8 mouse cellular contexts compared by ENCODE assay signal in the genomic region with DNA sequence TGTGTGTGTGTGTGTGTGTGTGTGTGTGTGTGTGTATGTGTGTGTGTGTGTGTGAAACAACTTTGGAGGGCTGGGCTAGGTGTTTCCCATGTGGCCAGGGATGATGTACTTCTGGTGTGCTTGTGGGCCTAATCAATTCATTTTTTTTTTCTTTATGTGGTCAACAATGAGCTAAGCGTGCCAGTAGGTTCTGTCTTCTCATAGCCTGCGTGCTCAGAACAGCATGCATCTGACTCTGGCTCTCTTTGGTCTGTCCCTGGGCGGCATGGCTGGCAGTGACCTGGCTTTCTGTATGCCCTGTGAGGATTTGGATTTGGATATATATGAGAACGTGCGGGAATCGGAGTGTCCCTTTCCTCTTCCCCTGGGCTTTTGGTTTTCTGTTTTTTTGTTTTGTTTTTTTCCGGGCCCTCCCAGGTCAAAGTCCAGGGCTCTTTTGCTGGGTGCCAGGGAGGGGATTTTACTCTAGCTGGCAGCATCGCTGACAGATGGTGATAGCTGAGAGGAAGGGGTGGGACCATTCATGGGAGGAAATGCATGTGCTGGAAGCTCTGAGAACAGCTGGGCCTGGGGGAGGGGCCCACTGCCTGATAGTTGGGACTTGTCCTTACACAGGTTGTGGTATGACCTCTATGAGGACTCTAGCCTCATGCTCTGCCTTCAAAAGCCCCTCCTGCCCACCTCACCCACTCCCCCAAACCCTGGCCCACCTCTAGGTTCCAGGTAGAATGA. TPM values are rescaled to one million over a fixed set of nuclear protein-coding genes. Genes with fewer than 3 reads are reported as not detected.
DNase-seq lines count a peak whose midpoint lies in the region; ATAC-seq lines count a peak whose summit lies in the region.

No protein-coding gene starts in this region.

- H3K27me3 ChIP-seq in midbrain, embryonic 10.5 days (ENCODE audit: low read depth, poor library complexity, severe bottlenecking) = no peaks in the 10 kb centered on the region
- H3K27me3 ChIP-seq in midbrain, embryonic 16.5 days (ENCODE audit: control insufficient read depth, insufficient read depth, low read depth, low read length) = no peaks in the 10 kb centered on the region
- H3K27me3 ChIP-seq in heart, embryonic 16.5 days (ENCODE audit: control insufficient read depth, insufficient read depth, low read length) = no peaks in the 10 kb centered on the region
- H3K27me3 ChIP-seq in stomach, embryonic 16.5 days (ENCODE audit: control insufficient read depth, insufficient read depth, low read length) = no peaks in the 10 kb centered on the region

- no peak overlapping the region for H3K4me3 ChIP-seq in midbrain, embryonic 10.5 days
- H3K4me3 ChIP-seq in midbrain, embryonic 16.5 days (ENCODE audit: low read depth, low read length) = no peak overlapping the region
- H3K4me3 ChIP-seq in heart, embryonic 16.5 days (ENCODE audit: low read length) = no peak overlapping the region
- no peak overlapping the region for H3K4me3 ChIP-seq in stomach, embryonic 16.5 days (replicated peaks; ENCODE audit: low read length)

- no peak overlapping the region for H3K9ac ChIP-seq in midbrain, embryonic 16.5 days (ENCODE audit: low read depth, low read length)
- H3K9ac ChIP-seq in heart, embryonic 16.5 days (ENCODE audit: low read length) = peak overlapping the region; percentile 9; the same call in 1 of the 2 replicates
- H3K9ac ChIP-seq in stomach, embryonic 16.5 days (ENCODE audit: low read length) = no peak overlapping the region

- no peak overlapping the region for H3K4me2 ChIP-seq in midbrain, embryonic 16.5 days (ENCODE audit: low read length)
- H3K4me2 ChIP-seq in heart, embryonic 16.5 days (ENCODE audit: low read depth, low read length) = peak overlapping the region; percentile 12; the same call in 1 of the 2 replicates
- peak overlapping the region; percentile 14; the same call in 1 of the 2 replicates for H3K4me2 ChIP-seq in stomach, embryonic 16.5 days (ENCODE audit: low read depth, low read length)

- 72% methylated on average over 8 of the region's 8 CpGs for WGBS in midbrain, embryonic 10.5 days
- 37% methylated on average over 8 of the region's 8 CpGs for WGBS in midbrain, embryonic 16.5 days
- WGBS in heart, embryonic 16.5 days = 39% methylated on average over 8 of the region's 8 CpGs
- 35% methylated on average over 8 of the region's 8 CpGs for WGBS in stomach, embryonic 16.5 days

- no peak for DNase-seq in midbrain, embryonic 10.5 days (ENCODE audit: low spot score)
- DNase-seq in embryo, embryonic 10 days (ENCODE audit: low spot score) = peak; percentile 60
- DNase-seq in kidney, postnatal 25 days = peak; percentile 75 to 86

- ATAC-seq in midbrain, embryonic 16.5 days = no peak
- ATAC-seq in heart, embryonic 16.5 days (replicated peaks; ENCODE audit: extremely low read depth, insufficient read depth, low FRiP score) = peak; percentile 88
- peak; percentile 62 for ATAC-seq in megakaryocyte-erythroid progenitor cell, adult 5-6 weeks (replicated peaks; ENCODE audit: low FRiP score, low TSS enrichment, poor library complexity, severe bottlenecking)
- ATAC-seq in stomach, embryonic 16.5 days (ENCODE audit: insufficient read depth, low FRiP score) = peak; percentile 61; the same call in 1 of the 2 replicates
- no peak for ATAC-seq in monocyte, adult 5-6 weeks (replicated peaks; ENCODE audit: insufficient number of reproducible peaks, low FRiP score, low TSS enrichment, poor library complexity, severe bottlenecking)

- no peaks in the 10 kb centered on the region for H3K36me3 ChIP-seq in midbrain, embryonic 10.5 days
- H3K36me3 ChIP-seq in midbrain, embryonic 16.5 days (ENCODE audit: control insufficient read depth, insufficient read depth, low read length) = no peaks in the 10 kb centered on the region
- peaks cover 8% of the 10 kb centered on the region for H3K36me3 ChIP-seq in heart, embryonic 16.5 days (ENCODE audit: control insufficient read depth, insufficient read depth)
- no peaks in the 10 kb centered on the region for H3K36me3 ChIP-seq in stomach, embryonic 16.5 days (ENCODE audit: control insufficient read depth, insufficient read depth, low read length)

- H3K27ac ChIP-seq in midbrain, embryonic 10.5 days (replicated peaks) = 0 out of 2 replicates have a peak overlapping the region, but pooled peaks have one; percentile 20
- no peak overlapping the region for H3K27ac ChIP-seq in midbrain, embryonic 16.5 days (ENCODE audit: low read length)
- peak overlapping the region; percentile 75 for H3K27ac ChIP-seq in heart, embryonic 16.5 days (ENCODE audit: low read length)
- H3K27ac ChIP-seq in stomach, embryonic 16.5 days (ENCODE audit: low read length) = peak overlapping the region; percentile 63; the same call in 1 of the 2 replicates

- H3K4me1 ChIP-seq in midbrain, embryonic 10.5 days = peaks cover 7% of the 10 kb centered on the region
- 0 out of 2 replicates have a peak, but pooled peaks cover 2% of the 10 kb centered on the region for H3K4me1 ChIP-seq in midbrain, embryonic 16.5 days (ENCODE audit: control insufficient read depth, insufficient read depth, low read length)
- peaks cover 19% of the 10 kb centered on the region for H3K4me1 ChIP-seq in heart, embryonic 16.5 days (ENCODE audit: control insufficient read depth, insufficient read depth, low read length)
- peaks cover 10% of the 10 kb centered on the region for H3K4me1 ChIP-seq in stomach, embryonic 16.5 days (ENCODE audit: control insufficient read depth, insufficient read depth, low read length)

- H3K9me3 ChIP-seq in midbrain, embryonic 10.5 days (replicated peaks) = no peaks in the 10 kb centered on the region
- H3K9me3 ChIP-seq in midbrain, embryonic 16.5 days (replicated peaks; ENCODE audit: control insufficient read depth, low read length, poor library complexity, severe bottlenecking) = no peaks in the 10 kb centered on the region
- H3K9me3 ChIP-seq in heart, embryonic 16.5 days (replicated peaks; ENCODE audit: control insufficient read depth, low read length) = peaks cover 3% of the 10 kb centered on the region; the same call in 1 of the 2 replicates
- no peaks in the 10 kb centered on the region for H3K9me3 ChIP-seq in stomach, embryonic 16.5 days (replicated peaks; ENCODE audit: control insufficient read depth, low read length)

RNA-seq across cellular contexts. Expression of a gene that starts 10.9 kb away (rescaled TPM):
- polyA plus RNA-seq in midbrain, embryonic 10.5 days (2016; fragmentation: Nextera tagmentation; extraction: Ambion mirVana) = 9.5 and 11.6 TPM in 2 replicates
- 16.4 and 17.4 TPM in 2 replicates for polyA plus RNA-seq in midbrain, embryonic 16.5 days (2015; fragmentation: Nextera tagmentation; extraction: Ambion mirVana)
- 20.0 and 24.7 TPM in 2 replicates for polyA plus RNA-seq in heart, embryonic 16.5 days (2015; fragmentation: Nextera tagmentation; extraction: Ambion mirVana)
- 16.7 and 17.8 TPM in 2 replicates for total RNA-seq in megakaryocyte-erythroid progenitor cell, adult 5-6 weeks (2014; fragmentation: Nextera tagmentation)
- total RNA-seq in megakaryocyte-erythroid progenitor cell, adult 5-6 weeks (2017) = 12.5 and 12.8 TPM in 2 replicates
- polyA plus RNA-seq in stomach, embryonic 16.5 days (2015; fragmentation: Nextera tagmentation; extraction: Ambion mirVana) = 21.3 and 23.1 TPM in 2 replicates
- total RNA-seq in monocyte, adult 5-6 weeks (2017) = 62.1 to 83.4 TPM (median 78.5 TPM) in 3 replicates

RNA-seq across cellular contexts. Expression of a gene that starts 59.6 kb away (rescaled TPM):
- 53.9 and 71.1 TPM in 2 replicates for polyA plus RNA-seq in midbrain, embryonic 10.5 days (2016; fragmentation: Nextera tagmentation; extraction: Ambion mirVana)
- polyA plus RNA-seq in midbrain, embryonic 16.5 days (2015; fragmentation: Nextera tagmentation; extraction: Ambion mirVana) = 36.3 and 37.0 TPM in 2 replicates
- 340 and 364 TPM in 2 replicates for polyA plus RNA-seq in heart, embryonic 16.5 days (2015; fragmentation: Nextera tagmentation; extraction: Ambion mirVana)
- total RNA-seq in megakaryocyte-erythroid progenitor cell, adult 5-6 weeks (2014; fragmentation: Nextera tagmentation) = 18.3 and 28.5 TPM in 2 replicates
- total RNA-seq in megakaryocyte-erythroid progenitor cell, adult 5-6 weeks (2017) = 25.3 and 26.7 TPM in 2 replicates
- 364 and 365 TPM in 2 replicates for polyA plus RNA-seq in stomach, embryonic 16.5 days (2015; fragmentation: Nextera tagmentation; extraction: Ambion mirVana)
- 264 to 506 TPM (median 281 TPM) in 3 replicates for total RNA-seq in monocyte, adult 5-6 weeks (2017)

Comparison
In these comparisons a context has a peak if more than half of its experiments do, and no peak if none do; other contexts are left out.
1. ATAC-seq: peak in heart, embryonic 16.5 days (single experiment), megakaryocyte-erythroid progenitor cell, adult 5-6 weeks (single experiment) and stomach, embryonic 16.5 days (single experiment); none in midbrain, embryonic 16.5 days (single experiment) and monocyte, adult 5-6 weeks (single experiment).